Mouse (Mus musculus) frontal cortex, postnatal 25 days (tissue): Measurements from ENCODE around the gene Syngr3.
"Not testable (repeated sequence)": the region's sequence is repeated elsewhere in the genome, so short reads cannot be mapped to it uniquely, and the experiment has no call there.

Experiments
- DNase-seq, 2 experiments: peaks; one replicate each; pipeline ENCODE4 v3.0.0; 2022; ENCODE audit warnings: low spot score in 2 of 2

The Syngr3 gene

GRCm38 (mm10) chr17:24689251-24690081 lies at the start of gene Syngr3:
Gene Syngr3, minus strand, starts transcription at chr17:24689955.
- peak in 1 of 2 experiments; percentile 34 for DNase-seq

- DNase-seq, result no peak
Measured at GRCm38 (mm10) chr17:24738238-24738637, 48.5 kb upstream of the Syngr3 start.

- no peak for DNase-seq
Measured at GRCm38 (mm10) chr17:24737135-24737810, 47.5 kb upstream of the Syngr3 start.

GRCm38 (mm10) chr17:24736330-24737051 lies 46.7 kb upstream of the Syngr3 start, which contains the start of gene Msrb1:
Gene Msrb1, plus strand, starts transcription at chr17:24736642.
- peak; percentile 79 to 85 for DNase-seq

GRCm38 (mm10) chr17:24735446-24735845 lies 45.7 kb upstream of the Syngr3 start:
- no peak for DNase-seq

GRCm38 (mm10) chr17:24734513-24734912 lies 44.8 kb upstream of the Syngr3 start:
- DNase-seq, result no peak

- DNase-seq, result no peak
Measured at GRCm38 (mm10) chr17:24733434-24734050, 43.8 kb upstream of the Syngr3 start.

- DNase-seq, result no peak
Measured at GRCm38 (mm10) chr17:24732233-24732935, 42.6 kb upstream of the Syngr3 start.

- no peak for DNase-seq
Measured at GRCm38 (mm10) chr17:24730787-24731186, 41.0 kb upstream of the Syngr3 start.

GRCm38 (mm10) chr17:24729067-24729466 lies 39.3 kb upstream of the Syngr3 start:
- DNase-seq, result no peak

GRCm38 (mm10) chr17:24728184-24728583 lies 38.4 kb upstream of the Syngr3 start:
- no peak for DNase-seq

- DNase-seq, result no peak
Measured at GRCm38 (mm10) chr17:24727618-24728017, 37.9 kb upstream of the Syngr3 start, which contains the start of gene Rpl3l. Gene Rpl3l, plus strand, starts transcription at chr17:24727820.

- no peak for DNase-seq
Measured at GRCm38 (mm10) chr17:24725637-24726390, 36.1 kb upstream of the Syngr3 start.

GRCm38 (mm10) chr17:24724184-24724583 lies 34.4 kb upstream of the Syngr3 start, which contains the start of gene Ndufb10:
Gene Ndufb10, minus strand, starts transcription at chr17:24724478.
- DNase-seq, result peak; percentile 95 to 96

- no peak for DNase-seq
Measured at GRCm38 (mm10) chr17:24723881-24724180, 34.1 kb upstream of the Syngr3 start.

- DNase-seq, result no peak
Measured at GRCm38 (mm10) chr17:24723122-24723880, 33.5 kb upstream of the Syngr3 start.

GRCm38 (mm10) chr17:24722220-24722924 lies 32.6 kb upstream of the Syngr3 start:
- DNase-seq, result no peak

- not testable (repeated sequence) for DNase-seq
Measured at GRCm38 (mm10) chr17:24721383-24721955, 31.7 kb upstream of the Syngr3 start.

GRCm38 (mm10) chr17:24720616-24721015 lies 30.9 kb upstream of the Syngr3 start:
- DNase-seq, result not testable (repeated sequence)
